Mouse (Mus musculus): Measurements from ENCODE around the gene Krtap5-5.

DNA sequence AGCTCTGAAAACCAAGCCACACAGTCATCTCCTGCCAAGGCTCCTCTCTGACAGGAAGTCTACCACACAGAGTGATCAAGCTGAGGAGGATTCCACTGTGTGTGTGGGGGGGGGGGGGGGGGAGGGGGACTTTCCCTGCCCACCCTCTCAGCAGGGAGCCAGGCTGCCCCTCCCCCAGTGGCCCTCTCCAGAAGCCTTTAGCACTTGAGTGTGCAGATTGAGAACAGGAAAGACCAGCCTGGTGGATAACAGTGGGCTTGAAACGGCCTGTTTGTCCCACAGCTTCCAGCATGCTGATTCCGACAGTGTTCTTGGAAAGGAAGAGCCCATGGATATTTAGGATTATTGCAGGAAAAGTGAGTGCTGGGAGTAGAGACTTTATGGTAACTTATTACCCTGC is 5.3 kb downstream of the Krtap5-5 start:
- TF ChIP-seq CTCF (IDR thresholded peaks at IDR 0.05; ENCODE audit: low read depth) (no peak), EP300 (IDR thresholded peaks at IDR 0.05; ENCODE audit: low read depth) (no peak)

Measured in heart, postnatal 0 days (tissue).